Mouse (Mus musculus) kidney, adult 2 months (tissue): ENCODE data around the gene Fam19a5. TPM values are rescaled to one million over a fixed set of nuclear protein-coding genes. Genes with fewer than 3 reads are reported as not detected.
A peak's percentile ranks its signal among the peaks of the same experiment; 100 is the strongest.

Source experiments
- DNase-seq: peaks from one replicate; pipeline ENCODE4 v3.0.0; 2021
- H3K27ac ChIP-seq: fragments of 200-500 bp; 2 replicates; pipeline ENCODE4 v1.5.1; 2012; ENCODE audit warnings: low read depth, low read length, control low read depth, inconsistent platforms; ENCODE audit not compliant: insufficient read depth
- H3K27me3 ChIP-seq: fragments of 200-500 bp; replicated peaks from 2 replicates; pipeline ENCODE4 v1.6.1; 2012; ENCODE audit warnings: mild to moderate bottlenecking, moderate library complexity, low read length, inconsistent platforms; ENCODE audit not compliant: control insufficient read depth, insufficient read depth
- H3K36me3 ChIP-seq: fragments of 200-500 bp; 2 replicates; pipeline ENCODE4 v1.6.1; 2012; ENCODE audit warnings: mild to moderate bottlenecking, moderate library complexity, low read length, inconsistent platforms; ENCODE audit not compliant: control insufficient read depth, insufficient read depth
- H3K4me1 ChIP-seq: fragments of 200-500 bp; 2 replicates; pipeline ENCODE4 v1.6.1; 2011; ENCODE audit warnings: low read length; ENCODE audit not compliant: control insufficient read depth, insufficient read depth
- H3K4me3 ChIP-seq: fragments of 200-500 bp; 2 replicates; pipeline ENCODE4 v1.5.1; 2011; ENCODE audit warnings: mild to moderate bottlenecking, low read depth, low read length, control low read depth; ENCODE audit not compliant: insufficient read depth
- CTCF ChIP-seq: fragments of 200-500 bp; conservative IDR thresholded peaks from 2 replicates; pipeline ENCODE4 v1.5.1; 2011; ENCODE audit warnings: low read depth, mild to moderate bottlenecking, control low read depth, low read length, moderate library complexity, mixed read lengths; ENCODE audit not compliant: insufficient read depth, insufficient read length
- POLR2A ChIP-seq: fragments of 200-500 bp; IDR thresholded peaks from one replicate; pipeline ENCODE4 v1.6.1; 2011; ENCODE audit warnings: low read depth, low read length, control low read depth
- WGBS: fragments of 180-500 bp; shearing (Covaris S2); methylation state at CpG from one replicate; pipeline ENCODE4 v1.1.7; 2018; 5-methylcytosine and 5-hydroxymethylcytosine counted together
- polyA plus RNA-seq: library from polyadenylated mRNA; depleted of rRNA; stranded (reverse); fragments of >200 nt; gene quantifications from 2 replicates; pipeline ENCODE4 v1.2.3, GENCODE M21; 2012

Fam19a5 gene
- polyA plus RNA-seq, 1 experiment, result 6.3 TPM

GRCm38 (mm10) chr15:87609236-87609635 is 65.1 kb downstream of the Fam19a5 start:
- no peak for TF ChIP-seq POLR2A
- TF ChIP-seq CTCF, result no peak
- 77% methylated on average over 1 of the region's 1 CpGs for WGBS
- H3K36me3 ChIP-seq, result no peaks in the 10 kb centered on the region
- H3K4me3 ChIP-seq, result no peak overlapping the region
- H3K27ac ChIP-seq, result no peak overlapping the region
- no peak for DNase-seq
- H3K4me1 ChIP-seq, result no peaks in the 10 kb centered on the region
- H3K27me3 ChIP-seq, result no peaks in the 10 kb centered on the region

GRCm38 (mm10) chr15:87623966-87624609 is 80.0 kb downstream of the Fam19a5 start:
- peak; percentile 64 for TF ChIP-seq CTCF
- no peak for TF ChIP-seq POLR2A
- WGBS, result 2% methylated on average over 86 of the region's 86 CpGs
- no peak overlapping the region for H3K27ac ChIP-seq
- H3K36me3 ChIP-seq, result no peaks in the 10 kb centered on the region
- peak; percentile 87 for DNase-seq
- H3K4me1 ChIP-seq, result no peaks in the 10 kb centered on the region
- peak overlapping the region; percentile 51 for H3K4me3 ChIP-seq
- H3K27me3 ChIP-seq, result no peaks in the 10 kb centered on the region

- peak overlapping the region; percentile 51 for H3K4me3 ChIP-seq
- H3K36me3 ChIP-seq, result no peaks in the 10 kb centered on the region
- TF ChIP-seq POLR2A, result no peak
- TF ChIP-seq CTCF, result no peak
- H3K27me3 ChIP-seq, result no peaks in the 10 kb centered on the region
- no peak for DNase-seq
- 2% methylated on average over 64 of the region's 76 CpGs for WGBS
- H3K27ac ChIP-seq, result no peak overlapping the region
- H3K4me1 ChIP-seq, result no peaks in the 10 kb centered on the region
Measured at GRCm38 (mm10) chr15:87624610-87625091, 80.6 kb downstream of the Fam19a5 start.

GRCm38 (mm10) chr15:87625236-87626023 is 81.3 kb downstream of the Fam19a5 start:
- Histone ChIP-seq H3K27me3 (no peaks in the 10 kb centered on the region), H3K27ac (no peak overlapping the region), H3K4me1 (no peaks in the 10 kb centered on the region), H3K36me3 (no peaks in the 10 kb centered on the region), H3K4me3 (peak overlapping the region; percentile 44; the same call in 1 of the 2 replicates)
- DNase-seq, result peak; percentile 86
- WGBS, result under 1% methylated on average over 44 of the region's 68 CpGs
- TF ChIP-seq CTCF (peak; percentile 86), POLR2A (no peak)

- Histone ChIP-seq H3K4me3 (no peak overlapping the region), H3K27ac (no peak overlapping the region), H3K27me3 (no peaks in the 10 kb centered on the region), H3K4me1 (no peaks in the 10 kb centered on the region), H3K36me3 (no peaks in the 10 kb centered on the region)
- WGBS, result 88% methylated on average over 5 of the region's 5 CpGs
- TF ChIP-seq CTCF (no peak), POLR2A (no peak)
- no peak for DNase-seq
Measured at GRCm38 (mm10) chr15:87635272-87635671, 91.2 kb downstream of the Fam19a5 start.

- Histone ChIP-seq H3K27me3 (no peaks in the 10 kb centered on the region), H3K4me1 (no peaks in the 10 kb centered on the region), H3K27ac (no peak overlapping the region), H3K4me3 (no peak overlapping the region), H3K36me3 (no peaks in the 10 kb centered on the region)
- TF ChIP-seq POLR2A, result no peak
- TF ChIP-seq CTCF, result no peak
- 63% methylated on average over 4 of the region's 4 CpGs for WGBS
- no peak for DNase-seq
Measured at GRCm38 (mm10) chr15:87636407-87636806, 92.3 kb downstream of the Fam19a5 start.

- TF ChIP-seq POLR2A (no peak), CTCF (no peak)
- no peak for DNase-seq
- Histone ChIP-seq H3K27me3 (no peaks in the 10 kb centered on the region), H3K27ac (no peak overlapping the region), H3K36me3 (no peaks in the 10 kb centered on the region), H3K4me1 (no peaks in the 10 kb centered on the region), H3K4me3 (no peak overlapping the region)
Measured at GRCm38 (mm10) chr15:87637234-87637633, 93.1 kb downstream of the Fam19a5 start.
